Mouse (Mus musculus) Patski (cell line): ENCODE measurements at regions not wholly inside any gene's neighbourhood (a gene's known extent, or its start where the extent isn't known, plus 50 kb on each side); places are given as distances from the start of the nearest gene placed in this dataset.

Experiments used
- ATAC-seq: fragments of 100-300 bp; one replicate; pipeline ENCODE4 v1.8.0; 2021
- CTCF ChIA-PET: fragments of 350-600 bp; sonication (Branson Sonifier 250); formaldehyde crosslinking; loops from one replicate; lab custom pipeline; 2022; ENCODE audit warnings: inconsistent platforms; lab: Charles Lee
- POLR2A ChIA-PET: fragments of 350-600 bp; sonication (Branson Sonifier 250); formaldehyde crosslinking; loops from one replicate; lab custom pipeline; 2022; ENCODE audit warnings: antibody characterized with exemption, inconsistent platforms; lab: Charles Lee
- DNase-seq: peaks from one replicate; pipeline ENCODE4 v3.0.0-alpha.2; 2011; ENCODE audit warnings: low read depth, low spot score
- H3K27me3 ChIP-seq: fragments of 371-371 bp; one replicate; pipeline ENCODE4 v1.5.1; 2021
- CTCF ChIP-seq: fragments of 100-300 bp; IDR thresholded peaks from one replicate; pipeline ENCODE4 v1.5.1; 2021
- in situ Hi-C: fragments of 300-500 bp; cut with MboI; formaldehyde crosslinking; loops from 3 replicates; pipeline ENCODE4 v1.11.1; 2018; ENCODE audit warnings: low pct_unique_long_range_greater_than_20kb, mixed read lengths

- no peaks in the 10 kb centered on the region for H3K27me3 ChIP-seq
- in situ Hi-C loops, result loop anchor here (25.0 kb wide), 1 partner anchor 112 kb away; no protein-coding TSS in a partner anchor
- no peak for TF ChIP-seq CTCF
- ChIA-PET CTCF (interaction anchor here (1.2 kb wide), 1 partner anchor 22 kb away, joined by 3 read pairs; no protein-coding TSS in a partner anchor), POLR2A (no interaction called here)
- ATAC-seq (no peak), DNase-seq (no peak)
Measured at GRCm38 (mm10) chr7:95799022-95799421, 372.0 kb upstream of the Tenm4 start.

GRCm38 (mm10) chr7:95809626-95810025 lies 361.4 kb upstream of the Tenm4 start:
- in situ Hi-C loops, result no loop called here
- no peak for TF ChIP-seq CTCF
- ChIA-PET POLR2A (no interaction called here), CTCF (no interaction called here)
- ATAC-seq (no peak), DNase-seq (no peak)
- H3K27me3 ChIP-seq, result no peaks in the 10 kb centered on the region

GRCm38 (mm10) chr7:95810096-95810495 lies 360.9 kb upstream of the Tenm4 start:
- in situ Hi-C loops, result no loop called here
- TF ChIP-seq CTCF, result no peak
- ChIA-PET POLR2A (no interaction called here), CTCF (no interaction called here)
- no peak for DNase-seq
- H3K27me3 ChIP-seq, result no peaks in the 10 kb centered on the region
- no peak for ATAC-seq

- CTCF ChIA-PET, result interaction anchor here (1.6 kb wide), 1 partner anchor 14 kb away, joined by 4 read pairs; no protein-coding TSS in a partner anchor
- H3K27me3 ChIP-seq, result no peaks in the 10 kb centered on the region
- POLR2A ChIA-PET, result no interaction called here
- DNase-seq, result no peak
- no peak for ATAC-seq
- in situ Hi-C loops, result no loop called here
- TF ChIP-seq CTCF, result no peak
Measured at GRCm38 (mm10) chr7:95814865-95815264, 356.2 kb upstream of the Tenm4 start.

- in situ Hi-C loops, result no loop called here
- H3K27me3 ChIP-seq, result no peaks in the 10 kb centered on the region
- CTCF ChIA-PET, result no interaction called here
- DNase-seq, result no peak
- no peak for TF ChIP-seq CTCF
- POLR2A ChIA-PET, result no interaction called here
- no peak for ATAC-seq
Measured at GRCm38 (mm10) chr7:95823539-95823938, 347.5 kb upstream of the Tenm4 start.

- no peak for DNase-seq
- in situ Hi-C loops, result no loop called here
- no peak for TF ChIP-seq CTCF
- no peaks in the 10 kb centered on the region for H3K27me3 ChIP-seq
- CTCF ChIA-PET, result no interaction called here
- POLR2A ChIA-PET, result no interaction called here
- ATAC-seq, result no peak
Measured at GRCm38 (mm10) chr7:95829889-95830288, 341.2 kb upstream of the Tenm4 start.

- no peaks in the 10 kb centered on the region for H3K27me3 ChIP-seq
- ChIA-PET CTCF (interaction anchor here (1.8 kb wide), 1 partner anchor 8 kb away, joined by 4 read pairs; no protein-coding TSS in a partner anchor), POLR2A (no interaction called here)
- DNase-seq, result no peak
- TF ChIP-seq CTCF, result no peak
- in situ Hi-C loops, result no loop called here
- no peak for ATAC-seq
Measured at GRCm38 (mm10) chr7:95834236-95834919, 336.7 kb upstream of the Tenm4 start.

- no peak for ATAC-seq
- no peak for TF ChIP-seq CTCF
- H3K27me3 ChIP-seq, result no peaks in the 10 kb centered on the region
- ChIA-PET POLR2A (interaction anchor here (0.5 to 0.6 kb wide), 2 partner anchors 242 to 1418 kb away, joined by 3 read pairs; no protein-coding TSS in a partner anchor), CTCF (interaction anchor here (1.3 kb wide), 1 partner anchor 19 kb away, joined by 3 read pairs; no protein-coding TSS in a partner anchor)
- in situ Hi-C loops, result no loop called here
- DNase-seq, result no peak
Measured at GRCm38 (mm10) chr7:95840476-95840875, 330.6 kb upstream of the Tenm4 start.

- no peak for ATAC-seq
- POLR2A ChIA-PET, result interaction anchor here (0.5 kb wide), 1 partner anchor 41 kb away, joined by 3 read pairs; no protein-coding TSS in a partner anchor
- H3K27me3 ChIP-seq, result no peaks in the 10 kb centered on the region
- in situ Hi-C loops, result loop anchor here (5.0 to 25.0 kb wide), 3 partner anchors 103 to 662 kb away; no protein-coding TSS in a partner anchor
- TF ChIP-seq CTCF, result no peak
- no peak for DNase-seq
- CTCF ChIA-PET, result interaction anchor here (1.1 to 1.3 kb wide), 2 partner anchors 11 to 17 kb away, joined by 3 to 4 read pairs; no protein-coding TSS in a partner anchor
Measured at GRCm38 (mm10) chr7:95849874-95850273, 321.2 kb upstream of the Tenm4 start.

GRCm38 (mm10) chr7:95852630-95853029 lies 318.4 kb upstream of the Tenm4 start:
- ATAC-seq (no peak), DNase-seq (no peak)
- ChIA-PET POLR2A (interaction anchor here (0.5 kb wide), 1 partner anchor 269 kb away, joined by 3 read pairs; no protein-coding TSS in a partner anchor), CTCF (interaction anchor here (0.8 to 1.5 kb wide), 5 partner anchors 9 to 285 kb away, joined by 3 to 5 read pairs (median 3); no protein-coding TSS in a partner anchor)
- H3K27me3 ChIP-seq, result no peaks in the 10 kb centered on the region
- TF ChIP-seq CTCF, result no peak
- in situ Hi-C loops, result loop anchor here (5.0 to 25.0 kb wide), 3 partner anchors 105 to 660 kb away; no protein-coding TSS in a partner anchor
